Mouse (Mus musculus): ENCODE measurements around the gene Tbc1d2b.

DNA sequence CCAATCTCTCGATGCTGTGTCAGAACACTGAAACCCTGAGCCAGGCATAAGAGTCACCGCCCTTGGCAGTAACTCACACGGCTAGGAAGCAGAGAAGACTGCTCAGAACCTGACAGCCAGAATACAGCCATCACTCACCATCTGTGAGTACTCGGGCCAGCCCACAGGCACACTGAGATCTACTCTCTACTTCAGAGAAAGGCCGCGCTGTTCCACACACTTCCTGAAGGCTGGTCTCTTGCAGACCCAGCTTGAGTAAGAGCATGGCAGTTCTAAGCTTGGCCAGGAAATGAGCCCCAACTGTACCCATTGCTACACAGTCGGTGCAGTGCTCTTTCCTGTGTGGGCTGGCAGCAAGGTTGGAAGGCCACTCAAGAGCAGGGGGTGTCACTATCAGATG, 27.7 kb downstream of the Tbc1d2b start:
- TF ChIP-seq TAL1 (conservative IDR thresholded peaks at IDR 0.05; ENCODE audit: low read depth, low read length) (no peak), CTCF (IDR thresholded peaks at IDR 0.05; ENCODE audit: low read depth, low read length) (no peak)

Measured in G1E (cell line).